Mouse (Mus musculus) CD4-positive naive resting alpha-beta T cell, adult 57 days (primary cell): ENCODE measurements around the gene Prcp. TPM values are rescaled to one million over a fixed set of nuclear protein-coding genes. Genes with fewer than 3 reads are reported as not detected.

Experiments used
- total RNA-seq: library from RNA; stranded (reverse); gene quantifications from one replicate; pipeline ENCODE4 v1.2.4, GENCODE M21; 2023

Gene Prcp
- 12.1 TPM for total RNA-seq

GRCm38 (mm10) chr7:92874116-92874675 is at the start of gene Prcp, which contains the start of gene Ddias:
TSS of gene Prcp (plus strand) at chr7:92874470.
TSS of gene Ddias (minus strand) at chr7:92874247.

Other genes with a start within 250 kb of the Prcp start
- gene Ankrd42, start 237.3 kb upstream of the Prcp start, total RNA-seq: 0.33 TPM
- gene Pcf11, start 204.5 kb upstream of the Prcp start, total RNA-seq: 264 TPM
- gene Rab30, start 132.9 kb upstream of the Prcp start, total RNA-seq: 4.6 TPM
- gene Ddias, start 223 bp upstream of the Prcp start, total RNA-seq: 2.0 TPM
- gene Fam181b, start 205.4 kb downstream of the Prcp start, total RNA-seq: not detected